Mouse (Mus musculus) spleen, adult 12 weeks (tissue): ENCODE measurements around the gene Cts7.

ENCODE experiments used
- DNase-seq: peaks from one replicate; pipeline ENCODE4 v3.0.0; 2022; ENCODE audit warnings: low spot score

Gene Cts7

GRCm38 (mm10) chr13:61358097-61358496 is at the start of gene Cts7:
Gene Cts7 (minus strand): TSS chr13:61358197.
- no peak for DNase-seq
